Mouse (Mus musculus): ENCODE results near the gene Olfr1420. TPM values are rescaled to one million over a fixed set of nuclear protein-coding genes. Genes with fewer than 3 reads are reported as not detected.
"Not testable (repeated sequence)": the region's sequence is repeated elsewhere in the genome, so short reads cannot be mapped to it uniquely, and the experiment has no call there.

The Olfr1420 gene
- polyA plus RNA-seq, 1 experiment from 2014 or later = not detected

GRCm38 (mm10) chr19:11928025-11928748 lies 41.8 kb downstream of the Olfr1420 start:
- Histone ChIP-seq H3K27ac (ENCODE audit: low read depth, low read length) (no peak overlapping the region), H3K4me3 (ENCODE audit: low read depth, low read length) (no peak overlapping the region), H3K9me3 (ENCODE audit: control insufficient read depth, low read length) (no peaks in the 10 kb centered on the region), H3K9ac (ENCODE audit: low read length) (no peak overlapping the region), H3K36me3 (ENCODE audit: control insufficient read depth, insufficient read depth, low read length) (peaks cover 18% of the 10 kb centered on the region), H3K4me2 (ENCODE audit: low read depth) (no peak overlapping the region), H3K27me3 (ENCODE audit: control insufficient read depth, insufficient read depth, low read length) (no peaks in the 10 kb centered on the region), H3K4me1 (ENCODE audit: control insufficient read depth, insufficient read depth, low read length) (no peaks in the 10 kb centered on the region)
- no peak for DNase-seq (ENCODE audit: low spot score)
- 94% methylated on average over 4 of the region's 4 CpGs for WGBS
- no peak for ATAC-seq (ENCODE audit: insufficient read depth, low FRiP score, low TSS enrichment)

DNA sequence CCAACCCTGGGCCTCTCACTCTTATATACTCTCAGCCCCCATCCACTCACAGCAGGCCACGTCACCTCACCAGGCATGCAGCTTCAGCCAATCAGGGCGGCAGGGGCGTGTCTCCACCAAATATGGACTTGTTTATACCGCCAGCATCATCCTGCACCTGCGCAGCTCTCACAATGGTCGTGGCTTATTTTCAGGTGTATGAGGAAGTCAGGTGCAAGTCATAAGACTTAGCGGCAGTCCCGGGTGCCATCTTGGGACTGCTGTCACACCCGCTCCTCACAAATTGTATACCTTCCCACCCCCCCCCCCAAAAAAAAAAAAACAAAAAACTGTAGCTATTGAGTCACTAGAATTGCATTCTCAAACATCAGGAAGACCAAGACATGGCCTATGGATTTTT lies 60.1 kb downstream of the Olfr1420 start:
- H3K27ac ChIP-seq (ENCODE audit: low read depth, low read length); ATAC-seq (ENCODE audit: insufficient read depth, low FRiP score, low TSS enrichment); H3K4me1 ChIP-seq (ENCODE audit: control insufficient read depth, insufficient read depth, low read length); H3K4me2 ChIP-seq (ENCODE audit: low read depth); H3K27me3 ChIP-seq (ENCODE audit: control insufficient read depth, insufficient read depth, low read length); H3K9me3 ChIP-seq (ENCODE audit: control insufficient read depth, low read length); DNase-seq (ENCODE audit: low spot score); H3K4me3 ChIP-seq (ENCODE audit: low read depth, low read length); H3K36me3 ChIP-seq (ENCODE audit: control insufficient read depth, insufficient read depth, low read length); H3K9ac ChIP-seq (ENCODE audit: low read length): not testable (repeated sequence)
- 93% methylated on average over 9 of the region's 9 CpGs for WGBS

Small RNAs within 50 kb of the gene (microRNA-seq; reads per million reads assigned to microRNA genes)
- gene Mir6994 = 8.1 reads per million, percentile 18 among the genes with 10 or more reads in this experiment

Other genes starting within 250 kb of the Olfr1420 start
- gene Ms4a3, start 245.7 kb upstream of the Olfr1420 start, polyA plus RNA-seq (2014; fragmentation: Nextera tagmentation; extraction: Ambion mirVana) = 0.32 TPM in 1 of 2 replicates, not detected in the other
- gene Oosp2, start 226.0 kb upstream of the Olfr1420 start, polyA plus RNA-seq (2014; fragmentation: Nextera tagmentation; extraction: Ambion mirVana) = not detected in 2 replicates
- gene Oosp1, start 195.4 kb upstream of the Olfr1420 start, polyA plus RNA-seq (2014; fragmentation: Nextera tagmentation; extraction: Ambion mirVana) = not detected in 2 replicates
- gene Oosp3, start 189.5 kb upstream of the Olfr1420 start, polyA plus RNA-seq (2014; fragmentation: Nextera tagmentation; extraction: Ambion mirVana) = not detected in 2 replicates
- not detected in 2 replicates for gene Gif, start 139.0 kb upstream of the Olfr1420 start, polyA plus RNA-seq (2014; fragmentation: Nextera tagmentation; extraction: Ambion mirVana)
- gene Mrpl16, start 116.2 kb upstream of the Olfr1420 start, polyA plus RNA-seq (2014; fragmentation: Nextera tagmentation; extraction: Ambion mirVana) = 48.6 and 52.3 TPM in 2 replicates
- 6.0 and 6.4 TPM in 2 replicates for gene Stx3, start 67.2 kb upstream of the Olfr1420 start, polyA plus RNA-seq (2014; fragmentation: Nextera tagmentation; extraction: Ambion mirVana)
- not detected in 2 replicates for gene Olfr1417, start 47.3 kb upstream of the Olfr1420 start, polyA plus RNA-seq (2014; fragmentation: Nextera tagmentation; extraction: Ambion mirVana)
- not detected in 2 replicates for gene Olfr1418, start 25.5 kb upstream of the Olfr1420 start, polyA plus RNA-seq (2014; fragmentation: Nextera tagmentation; extraction: Ambion mirVana)
- not detected in 2 replicates for gene Olfr1419, start 11.5 kb upstream of the Olfr1420 start, polyA plus RNA-seq (2014; fragmentation: Nextera tagmentation; extraction: Ambion mirVana)
- gene Patl1, start 25.8 kb downstream of the Olfr1420 start, polyA plus RNA-seq (2014; fragmentation: Nextera tagmentation; extraction: Ambion mirVana) = 24.7 and 25.7 TPM in 2 replicates
- gene Osbp, start 79.4 kb downstream of the Olfr1420 start, polyA plus RNA-seq (2014; fragmentation: Nextera tagmentation; extraction: Ambion mirVana) = 6.6 and 6.7 TPM in 2 replicates
- not detected in 2 replicates for gene Olfr1423, start 154.8 kb downstream of the Olfr1420 start, polyA plus RNA-seq (2014; fragmentation: Nextera tagmentation; extraction: Ambion mirVana)
- gene Olfr1424, start 176.1 kb downstream of the Olfr1420 start, polyA plus RNA-seq (2014; fragmentation: Nextera tagmentation; extraction: Ambion mirVana) = not detected in 2 replicates
- gene Olfr1425, start 191.2 kb downstream of the Olfr1420 start, polyA plus RNA-seq (2014; fragmentation: Nextera tagmentation; extraction: Ambion mirVana) = not detected in 2 replicates
- gene Olfr1426, start 205.4 kb downstream of the Olfr1420 start, polyA plus RNA-seq (2014; fragmentation: Nextera tagmentation; extraction: Ambion mirVana) = not detected in 2 replicates
- gene Olfr1427, start 216.8 kb downstream of the Olfr1420 start, polyA plus RNA-seq (2014; fragmentation: Nextera tagmentation; extraction: Ambion mirVana) = not detected in 2 replicates
- gene Olfr1428, start 229.3 kb downstream of the Olfr1420 start, polyA plus RNA-seq (2014; fragmentation: Nextera tagmentation; extraction: Ambion mirVana) = not detected in 2 replicates
- not detected in 2 replicates for gene Olfr76, start 236.6 kb downstream of the Olfr1420 start, polyA plus RNA-seq (2014; fragmentation: Nextera tagmentation; extraction: Ambion mirVana)